Comparison of ENCODE assay signal across 17 mouse cellular contexts in genomic region chr12:17792756-17793155, GRCm38 (mm10).
DNase-seq lines count a peak whose midpoint lies in the region.
"Had no signal": no experiment of that assay in that cellular context is flagged by ENCODE, and none has a peak within 500 bp of the region (broad histone marks: within the 10 kb centered on the region; RNA-seq: fewer than 3 reads in every experiment).

No protein-coding gene starts in this region.

- no peak overlapping the region for H3K4me3 ChIP-seq in heart, embryonic 10.5 days

- intact Hi-C loops in heart, postnatal 36 days (cut with DNase I): no loop called here

- peaks cover 2% of the 10 kb centered on the region; the same call in 1 of the 2 replicates for H3K9me3 ChIP-seq in heart, embryonic 10.5 days

- peak; percentile 55 for DNase-seq in heart, adult 11 months
- DNase-seq in heart, adult 9 months (ENCODE audit: low spot score in 2 of 2): no peak
- peak; percentile 69 for DNase-seq in heart, embryonic 10.5 days (ENCODE audit: low spot score)
- DNase-seq in heart, postnatal 36 days: no peak
- DNase-seq: adrenal gland, adult 2 months; adrenal gland, adult 8-10 months; adrenal gland, postnatal 10 days; adrenal gland, postnatal 14 days; adrenal gland, postnatal 25 days; adrenal gland, postnatal 36 days; B cell, adult 2 months; cerebellum, adult 11 months; cerebellum, adult 11-12 months; cerebellum, adult 18-20 months had no signal

- no peaks in the 10 kb centered on the region for H3K27me3 ChIP-seq in heart, embryonic 10.5 days (ENCODE audit: insufficient read depth, poor library complexity, severe bottlenecking)
- H3K27me3 ChIP-seq: CH12.LX, Patski had no signal

- peaks cover 9% of the 10 kb centered on the region; the same call in 1 of the 2 replicates for H3K36me3 ChIP-seq in heart, embryonic 10.5 days
- H3K36me3 ChIP-seq: G1E had no signal

- no peaks in the 10 kb centered on the region for H3K4me1 ChIP-seq in heart, embryonic 10.5 days

- WGBS in heart, embryonic 10.5 days: 80% methylated on average over 1 of the region's 1 CpGs

- no peak overlapping the region for H3K27ac ChIP-seq in heart, embryonic 10.5 days

Comparison
In these comparisons a context has a peak if more than half of its experiments do, and no peak if none do; other contexts are left out.
1. DNase-seq: peak in heart, adult 11 months (single experiment) and heart, embryonic 10.5 days (single experiment); none in heart, adult 9 months (0 of 2) and heart, postnatal 36 days (0 of 2).